Mouse (Mus musculus): ENCODE measurements around the gene Pdcd1lg2.

The Pdcd1lg2 gene

DNA sequence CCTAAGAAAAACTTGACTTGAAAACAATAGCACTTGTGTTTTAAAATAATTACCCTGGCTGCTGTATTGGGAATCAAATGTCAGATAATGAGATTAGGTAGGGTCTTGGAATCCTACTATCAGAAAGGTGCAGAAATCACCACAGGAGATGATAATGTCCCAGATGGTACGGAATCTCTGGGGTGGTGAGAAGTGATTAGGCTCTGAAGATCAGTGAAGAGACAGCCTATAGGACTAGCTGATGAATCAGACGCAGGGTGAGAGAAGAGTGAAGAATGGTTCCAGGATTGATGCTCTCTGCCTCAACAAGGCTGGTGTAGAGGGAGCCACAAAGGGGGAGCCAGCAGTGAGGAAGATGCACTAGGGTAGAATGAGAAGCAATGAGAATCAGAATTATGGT lies 6.5 kb downstream of the Pdcd1lg2 start:
- in situ Hi-C loops (cut with MboI; ENCODE audit: low sequenced_read_pairs): no loop called here

DNA sequence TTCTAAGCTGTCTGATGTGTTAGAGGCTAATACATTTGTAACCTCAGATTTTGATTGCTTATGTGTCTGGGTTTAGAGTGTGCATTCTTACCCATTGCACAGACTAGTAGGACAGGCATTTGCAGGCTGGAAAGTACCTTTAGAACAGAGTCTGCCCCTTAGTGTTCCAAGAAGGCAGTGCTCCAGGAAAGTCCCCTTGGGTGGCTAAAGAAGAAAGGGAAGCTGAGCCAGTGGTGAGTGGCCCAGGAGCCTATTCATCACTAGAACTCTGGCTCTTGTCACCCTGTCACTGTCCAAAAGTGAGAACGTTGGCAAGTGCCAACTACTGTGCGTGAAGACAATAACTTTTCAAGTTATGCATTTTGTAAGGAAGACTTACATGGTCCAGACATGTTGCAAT lies 7.2 kb downstream of the Pdcd1lg2 start:
- in situ Hi-C loops (cut with MboI; ENCODE audit: low sequenced_read_pairs): no loop called here

DNA sequence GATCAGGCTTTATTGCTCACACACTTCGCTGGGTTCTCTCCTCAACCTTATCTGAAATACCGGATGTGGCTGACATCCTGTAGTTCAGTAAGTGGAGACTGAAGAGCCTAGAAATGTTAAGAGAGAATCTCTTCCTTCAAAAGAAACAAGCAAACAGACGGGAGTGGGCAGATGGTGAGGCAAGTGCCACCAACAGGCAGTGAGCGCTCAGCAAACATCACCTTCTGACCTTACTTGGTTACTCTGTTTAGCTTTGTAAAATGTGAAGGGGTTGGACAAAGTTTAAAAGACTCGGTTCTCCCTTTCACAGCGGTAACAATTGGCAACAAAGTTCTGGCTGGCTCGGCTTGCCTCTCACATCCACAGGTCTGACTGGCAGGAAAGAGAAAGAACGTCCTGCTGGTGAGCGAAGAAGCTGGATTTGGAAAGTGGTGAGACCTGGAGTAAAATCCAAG lies 8.0 kb downstream of the Pdcd1lg2 start:
- in situ Hi-C loops (cut with MboI; ENCODE audit: low sequenced_read_pairs): no loop called here

DNA sequence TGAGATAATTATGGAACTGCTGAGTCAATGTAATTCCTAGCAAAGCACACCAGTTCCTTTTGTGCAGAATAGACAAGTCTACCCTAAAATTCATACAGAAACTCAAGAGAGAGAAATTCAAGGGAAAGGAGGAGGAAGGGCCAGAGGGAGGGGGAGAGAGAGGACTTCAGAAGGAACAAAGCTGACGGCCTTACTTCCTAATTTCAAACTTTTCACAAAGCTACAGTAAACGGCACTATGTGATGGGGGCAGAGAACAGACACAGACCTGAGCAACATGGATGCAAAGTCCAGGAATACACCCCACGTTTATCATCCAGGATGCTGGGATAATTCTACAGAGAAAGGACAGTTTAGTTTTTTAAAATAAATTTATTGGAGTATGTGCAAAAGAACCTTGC lies 8.8 kb downstream of the Pdcd1lg2 start:
- in situ Hi-C loops (cut with MboI; ENCODE audit: low sequenced_read_pairs): no loop called here

DNA sequence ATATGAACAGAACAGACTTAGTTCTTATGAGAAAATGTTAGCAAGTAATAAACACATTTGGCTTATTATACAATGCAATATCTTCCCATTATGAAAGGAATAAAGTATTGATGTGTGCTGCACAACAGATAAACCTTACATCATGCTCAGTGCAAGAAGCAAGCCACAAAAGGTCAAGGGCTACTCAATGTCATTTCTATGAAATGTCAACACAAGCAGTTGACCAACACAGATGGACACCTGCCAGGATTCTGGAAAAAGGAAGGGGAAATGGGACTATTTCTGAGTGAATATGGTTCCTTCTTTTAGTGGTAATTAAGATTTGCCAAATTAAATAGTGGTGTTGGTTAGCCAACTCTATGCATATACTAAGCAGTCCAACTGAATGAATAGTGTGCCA lies 9.2 kb downstream of the Pdcd1lg2 start:
- in situ Hi-C loops (cut with MboI; ENCODE audit: low sequenced_read_pairs): no loop called here

DNA sequence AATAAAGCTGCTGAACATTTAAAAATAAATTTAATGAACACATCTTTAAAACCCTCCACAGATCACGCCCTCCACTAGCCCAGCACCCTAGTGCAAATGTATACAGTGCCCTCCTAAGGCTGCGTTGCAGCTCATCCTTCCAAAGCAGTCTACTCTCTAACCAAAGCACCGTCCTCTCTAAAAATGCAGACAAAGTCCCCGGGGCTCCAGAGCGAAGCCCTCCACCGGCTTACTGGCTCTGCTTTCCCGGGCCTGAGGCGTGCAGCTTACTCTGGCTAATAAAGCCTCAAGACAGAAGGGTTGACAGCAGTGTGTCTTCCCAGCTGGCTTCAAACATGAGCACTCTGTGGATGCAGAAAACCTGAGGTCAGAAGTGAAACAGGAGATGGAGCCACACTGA lies 9.7 kb downstream of the Pdcd1lg2 start:
- in situ Hi-C loops (cut with MboI; ENCODE audit: low sequenced_read_pairs): no loop called here

DNA sequence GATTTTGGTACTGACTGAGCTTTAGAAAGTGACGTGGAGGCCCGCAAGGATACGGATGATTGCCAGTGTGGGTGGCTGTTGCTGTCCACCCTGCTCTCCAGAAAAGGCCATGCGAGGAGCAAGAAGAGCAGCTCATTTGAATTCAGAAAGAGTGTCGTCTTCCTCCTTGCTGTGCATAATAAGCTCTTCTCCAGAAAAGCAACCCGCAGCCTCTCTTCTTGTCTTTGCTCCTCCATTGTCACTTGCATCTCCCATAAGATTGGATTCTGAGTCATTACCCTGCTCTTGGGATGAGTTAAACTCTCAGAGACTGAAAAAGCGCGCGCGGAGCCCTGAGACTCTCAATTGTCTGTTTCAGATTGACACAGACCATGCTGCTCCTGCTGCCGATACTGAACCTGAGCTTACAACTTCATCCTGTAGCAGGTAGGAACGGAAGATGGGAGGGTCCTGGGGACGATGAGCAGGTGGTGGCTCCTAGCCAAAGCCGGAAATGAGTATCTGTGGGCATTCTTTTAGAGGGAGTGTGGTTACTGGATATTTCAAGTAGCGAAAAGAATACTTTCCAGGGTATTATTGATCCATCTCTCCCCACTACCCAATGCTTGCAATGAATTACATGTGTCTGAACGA lies 11.4 kb downstream of the Pdcd1lg2 start:
- in situ Hi-C loops (cut with MboI; ENCODE audit: low sequenced_read_pairs): no loop called here

DNA sequence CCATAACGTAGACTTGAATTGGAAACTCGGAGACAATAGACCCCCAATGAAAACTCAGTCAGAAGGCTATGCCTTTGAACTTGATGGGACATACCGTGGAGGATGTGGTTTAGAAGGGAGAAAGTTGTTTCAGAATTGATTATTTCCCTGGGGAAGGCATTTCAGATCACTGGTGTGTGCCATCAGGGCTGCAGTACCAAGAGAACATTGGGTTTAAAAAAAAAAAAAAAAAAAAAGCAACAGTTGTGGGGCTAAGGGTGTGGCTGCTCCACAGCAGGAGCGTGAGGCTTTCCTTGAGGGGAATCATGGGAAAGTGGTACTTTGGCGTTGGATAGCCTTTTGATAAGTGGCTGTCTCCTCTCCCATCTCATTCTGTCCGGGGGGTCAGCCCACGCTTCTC lies 12.1 kb downstream of the Pdcd1lg2 start:
- in situ Hi-C loops (cut with MboI; ENCODE audit: low sequenced_read_pairs): no loop called here

DNA sequence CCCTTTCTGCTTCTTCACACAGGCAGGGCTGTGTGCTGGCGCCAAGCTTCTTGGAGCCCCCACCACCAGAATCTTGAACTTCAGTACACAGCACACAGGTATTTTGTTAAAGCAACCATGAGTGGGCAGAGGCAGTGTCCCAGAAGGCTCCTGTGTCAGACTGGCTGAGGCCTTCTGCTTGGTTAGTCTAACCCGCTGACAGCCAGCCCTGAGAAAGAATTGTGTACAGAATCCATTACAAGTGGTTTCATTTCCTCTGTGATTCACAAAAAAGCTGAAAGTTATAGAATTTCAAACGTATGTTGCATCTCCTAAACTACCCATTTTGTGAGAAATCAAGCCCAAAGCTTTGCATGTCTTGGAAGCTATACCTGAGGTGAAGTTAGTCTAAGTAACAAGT lies 19.8 kb downstream of the Pdcd1lg2 start:
- in situ Hi-C loops (cut with MboI; ENCODE audit: low sequenced_read_pairs): no loop called here

DNA sequence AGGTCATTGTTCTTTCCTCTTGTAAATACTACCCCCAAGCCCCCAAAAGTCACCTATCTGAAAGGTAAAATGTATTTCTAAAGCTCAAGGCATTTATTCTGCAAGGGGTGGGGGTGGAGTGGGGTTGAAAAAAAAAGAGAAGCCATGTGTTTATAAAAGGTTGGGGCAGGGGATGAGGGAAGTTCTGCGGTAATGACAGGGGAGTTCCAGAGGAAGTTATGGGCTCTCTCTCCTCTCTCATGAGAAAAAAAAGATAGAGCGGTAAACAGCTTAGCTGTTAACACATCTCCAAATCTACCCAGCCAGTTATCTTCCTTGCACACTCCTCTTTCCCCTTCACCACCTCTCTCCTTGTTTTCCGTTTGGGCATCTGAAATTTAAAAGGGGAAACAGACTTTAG lies 20.2 kb downstream of the Pdcd1lg2 start:
- in situ Hi-C loops (cut with MboI; ENCODE audit: low sequenced_read_pairs): no loop called here

DNA sequence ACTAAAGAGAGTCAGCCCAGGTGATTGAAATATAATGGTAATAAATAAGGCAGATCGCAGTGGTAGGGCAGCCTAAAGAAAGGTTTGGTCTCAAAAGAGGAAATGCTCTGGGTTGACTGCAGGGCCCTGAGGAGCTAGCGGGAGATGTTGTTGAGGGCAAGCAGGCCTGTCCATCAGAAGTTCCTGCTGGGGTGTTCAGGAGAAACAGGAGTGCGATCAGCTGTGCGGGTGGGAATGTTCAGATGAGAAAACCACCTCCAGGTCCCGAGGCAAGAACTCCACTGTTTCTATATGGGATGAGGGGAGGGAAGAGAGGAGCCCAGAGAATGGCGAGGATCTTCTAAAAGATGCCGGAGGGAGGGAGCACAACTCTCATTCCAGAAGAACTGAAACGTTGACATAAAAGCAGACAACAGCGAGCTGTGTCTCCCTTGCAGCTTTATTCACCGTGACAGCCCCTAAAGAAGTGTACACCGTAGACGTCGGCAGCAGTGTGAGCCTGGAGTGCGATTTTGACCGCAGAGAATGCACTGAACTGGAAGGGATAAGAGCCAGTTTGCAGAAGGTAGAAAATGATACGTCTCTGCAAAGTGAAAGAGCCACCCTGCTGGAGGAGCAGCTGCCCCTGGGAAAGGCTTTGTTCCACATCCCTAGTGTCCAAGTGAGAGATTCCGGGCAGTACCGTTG lies 26.2 kb downstream of the Pdcd1lg2 start:
- in situ Hi-C loops (cut with MboI; ENCODE audit: low sequenced_read_pairs): no loop called here

DNA sequence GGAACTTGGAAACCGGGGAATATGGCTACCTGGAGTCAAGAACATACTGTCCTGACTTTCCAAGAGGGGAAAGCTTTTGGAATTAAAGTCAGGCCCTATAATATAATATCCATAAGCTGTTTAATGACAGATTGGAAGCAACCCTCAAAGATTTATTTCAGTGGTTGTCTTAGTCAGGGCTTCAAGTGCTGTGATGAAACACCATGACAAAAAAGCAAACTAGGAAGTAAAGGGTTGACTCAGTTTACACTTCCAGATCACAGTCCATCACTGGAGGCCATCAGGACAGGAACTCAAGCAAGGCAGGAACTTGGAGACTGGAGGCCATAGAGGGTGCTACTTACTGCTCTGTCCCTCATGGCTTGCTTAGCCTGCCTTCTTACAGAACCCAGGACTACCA lies 27.1 kb downstream of the Pdcd1lg2 start:
- in situ Hi-C loops (cut with MboI; ENCODE audit: low sequenced_read_pairs): no loop called here

DNA sequence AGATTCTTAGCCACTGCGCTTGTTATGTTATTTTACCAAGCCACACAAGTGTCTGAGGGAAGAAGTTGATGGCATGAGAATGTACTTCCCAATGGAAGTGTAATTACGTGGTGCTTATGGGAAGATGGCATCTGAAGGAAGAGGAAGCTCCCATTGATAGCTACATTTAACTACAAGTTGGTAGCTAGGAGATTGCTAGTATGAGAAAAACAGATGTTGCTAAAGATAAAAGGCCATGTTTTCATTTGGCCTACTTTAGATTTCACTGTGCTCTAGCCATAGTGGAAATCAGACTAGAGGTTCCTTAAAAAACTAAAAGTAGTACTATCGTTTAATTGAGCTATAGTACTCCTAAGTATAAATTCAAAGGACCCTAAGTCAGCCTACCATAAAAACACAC lies 28.5 kb downstream of the Pdcd1lg2 start:
- in situ Hi-C loops (cut with MboI; ENCODE audit: low sequenced_read_pairs): no loop called here

DNA sequence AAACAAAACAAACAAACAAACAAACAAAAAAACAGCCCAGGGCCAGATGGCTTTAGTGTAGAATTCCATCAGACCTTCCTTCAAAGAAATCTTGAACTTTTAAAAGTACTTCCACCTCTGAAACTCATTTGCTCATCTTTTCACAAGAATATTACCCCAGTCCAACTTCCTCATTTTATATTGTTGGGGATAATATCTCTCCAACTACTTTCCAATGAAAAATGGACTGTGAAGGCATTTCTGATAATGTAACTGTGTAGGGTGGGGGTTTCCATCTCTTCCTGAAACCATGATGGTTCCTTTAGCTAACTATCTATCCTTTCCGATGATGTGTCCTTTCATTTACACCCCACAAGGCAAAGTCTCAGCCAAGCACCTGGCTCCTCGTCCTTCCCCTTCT lies 31.8 kb downstream of the Pdcd1lg2 start:
- in situ Hi-C loops (cut with MboI; ENCODE audit: low sequenced_read_pairs): no loop called here

DNA sequence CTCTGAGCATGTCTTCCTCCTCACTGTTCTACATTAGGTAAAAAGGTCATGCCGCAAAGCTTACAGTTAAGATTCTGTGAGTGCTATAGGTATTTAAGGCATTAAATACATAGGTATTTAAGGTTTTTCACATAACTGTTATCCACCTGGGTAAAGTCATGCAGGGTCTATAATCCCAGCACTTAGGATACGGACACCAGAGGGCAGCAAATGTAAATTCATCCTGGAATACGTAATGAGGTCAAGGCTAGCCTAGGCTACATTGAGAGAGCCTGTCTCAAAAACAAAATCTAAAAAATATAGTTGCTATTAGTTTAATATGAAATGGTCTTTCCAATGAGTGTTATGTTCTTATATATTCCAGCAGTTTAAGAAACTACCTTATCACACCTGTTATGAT lies 33.6 kb downstream of the Pdcd1lg2 start:
- in situ Hi-C loops (cut with MboI; ENCODE audit: low sequenced_read_pairs): no loop called here

DNA sequence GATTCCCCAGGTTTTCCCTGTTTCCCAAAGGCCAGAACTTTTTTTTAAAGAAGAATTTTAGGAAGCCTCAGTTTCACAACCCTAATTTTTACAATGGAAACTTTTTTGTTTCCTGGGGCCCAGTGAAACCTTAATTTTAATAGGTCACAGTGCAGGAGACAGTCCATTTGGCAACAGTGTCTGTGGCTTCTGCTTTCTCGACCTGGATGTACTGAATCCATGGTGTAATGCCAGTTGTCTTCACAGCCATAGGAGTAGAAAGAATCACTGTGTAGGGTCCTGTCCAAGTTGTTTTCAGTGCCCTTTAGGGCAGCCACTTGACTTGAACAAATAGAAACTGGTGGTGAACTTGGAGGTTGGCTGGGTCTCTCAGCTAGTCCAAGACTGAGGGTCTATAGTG lies 37.7 kb downstream of the Pdcd1lg2 start:
- in situ Hi-C loops (cut with MboI; ENCODE audit: low sequenced_read_pairs): no loop called here

DNA sequence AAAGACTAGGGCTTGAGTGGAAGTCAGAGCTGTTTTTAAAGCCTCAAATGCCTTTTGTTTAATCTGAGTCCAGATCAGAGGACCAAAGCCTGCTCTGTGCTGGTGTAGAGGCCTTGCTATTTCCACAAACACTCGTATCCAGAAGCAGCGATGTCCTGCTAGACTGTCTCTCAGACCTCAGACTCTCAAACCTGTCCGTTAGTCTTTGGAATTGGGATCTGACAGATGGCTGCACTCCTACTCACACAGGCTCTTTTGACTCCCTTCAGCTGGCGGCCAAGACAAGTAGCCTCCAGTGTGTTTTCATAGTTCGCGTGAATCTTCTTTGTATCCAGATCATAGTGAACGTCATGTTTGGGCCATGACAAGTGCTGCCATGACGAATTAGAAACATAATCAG lies 39.7 kb downstream of the Pdcd1lg2 start:
- in situ Hi-C loops (cut with MboI; ENCODE audit: low sequenced_read_pairs): no loop called here

DNA sequence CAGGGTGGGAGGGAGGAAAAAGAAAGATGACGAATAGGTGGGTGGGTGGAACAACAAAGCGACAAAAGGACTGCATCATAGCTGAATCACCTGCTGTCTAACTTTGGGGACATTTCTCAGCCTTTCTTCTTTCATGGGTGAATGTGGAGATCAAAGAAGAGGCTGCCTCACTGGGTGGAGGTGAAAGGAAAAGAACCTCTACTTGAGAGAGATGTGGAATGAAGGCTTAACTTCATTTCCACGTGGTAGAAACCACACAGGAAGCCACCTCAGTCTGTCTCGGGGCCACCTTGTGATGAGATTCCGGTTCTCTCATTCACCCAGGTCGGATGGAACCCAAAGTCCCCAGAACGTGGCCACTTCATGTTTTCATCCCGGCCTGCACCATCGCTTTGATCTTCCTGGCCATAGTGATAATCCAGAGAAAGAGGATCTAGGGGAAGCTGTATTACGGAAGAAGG lies 43.5 kb downstream of the Pdcd1lg2 start:
- in situ Hi-C loops (cut with MboI; ENCODE audit: low sequenced_read_pairs): no loop called here

DNA sequence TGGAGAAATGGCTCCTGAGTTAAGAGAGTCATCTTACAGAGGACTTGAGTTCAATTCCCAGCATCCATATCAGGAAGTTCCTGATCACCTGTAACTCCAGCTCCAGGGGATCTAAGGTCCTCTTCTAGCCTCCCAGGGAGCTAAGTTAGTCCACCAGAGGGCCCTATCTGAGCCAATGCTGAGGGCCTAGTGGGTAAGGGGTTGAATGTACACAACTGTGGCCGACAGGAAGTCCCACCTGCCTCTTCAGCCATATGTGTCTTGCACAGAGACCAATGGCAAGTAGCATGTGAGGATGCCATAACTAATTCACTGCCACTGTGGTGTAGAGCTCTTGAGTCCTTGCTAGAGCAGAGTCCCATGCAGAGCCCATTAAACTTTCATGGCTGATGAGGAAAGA lies 44.4 kb downstream of the Pdcd1lg2 start:
- in situ Hi-C loops (cut with MboI; ENCODE audit: low sequenced_read_pairs): no loop called here

DNA sequence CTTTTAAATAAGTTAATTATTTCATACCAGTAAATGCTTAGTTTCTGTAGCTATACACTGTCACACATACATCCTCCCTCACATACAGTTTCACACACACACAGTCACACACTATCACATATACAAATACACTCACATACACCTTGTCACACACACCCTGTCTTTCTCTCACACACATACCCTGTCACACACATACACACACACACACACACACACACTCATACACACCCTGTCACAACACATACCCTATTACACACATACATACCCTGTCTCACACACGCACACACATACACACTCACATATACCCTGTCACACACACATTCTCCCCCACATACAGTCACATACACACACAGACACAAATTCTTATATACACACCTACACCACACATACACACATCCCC lies 47.3 kb downstream of the Pdcd1lg2 start:
- in situ Hi-C loops (cut with MboI; ENCODE audit: low sequenced_read_pairs): no loop called here

DNA sequence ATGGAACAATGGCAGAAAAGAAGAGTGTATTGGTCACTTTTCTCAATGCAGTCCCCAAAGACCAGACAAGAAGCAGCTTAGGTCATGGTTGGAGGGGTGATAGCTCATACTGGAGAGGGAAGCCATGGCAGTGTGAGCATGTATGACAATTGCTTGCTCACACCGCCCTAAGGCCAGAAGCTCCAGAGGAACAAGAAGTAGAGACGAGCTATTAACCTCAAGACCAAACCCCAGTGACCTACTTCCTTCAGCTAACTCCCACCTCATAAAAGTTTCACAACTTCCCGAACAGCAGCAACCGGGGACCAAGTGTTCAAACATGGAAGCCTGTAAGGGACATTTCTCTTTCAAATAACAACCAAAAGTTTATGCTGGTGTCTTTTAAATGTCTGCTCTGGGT lies 51.7 kb downstream of the Pdcd1lg2 start:
- in situ Hi-C loops (cut with MboI; ENCODE audit: low sequenced_read_pairs): no loop called here

DNA sequence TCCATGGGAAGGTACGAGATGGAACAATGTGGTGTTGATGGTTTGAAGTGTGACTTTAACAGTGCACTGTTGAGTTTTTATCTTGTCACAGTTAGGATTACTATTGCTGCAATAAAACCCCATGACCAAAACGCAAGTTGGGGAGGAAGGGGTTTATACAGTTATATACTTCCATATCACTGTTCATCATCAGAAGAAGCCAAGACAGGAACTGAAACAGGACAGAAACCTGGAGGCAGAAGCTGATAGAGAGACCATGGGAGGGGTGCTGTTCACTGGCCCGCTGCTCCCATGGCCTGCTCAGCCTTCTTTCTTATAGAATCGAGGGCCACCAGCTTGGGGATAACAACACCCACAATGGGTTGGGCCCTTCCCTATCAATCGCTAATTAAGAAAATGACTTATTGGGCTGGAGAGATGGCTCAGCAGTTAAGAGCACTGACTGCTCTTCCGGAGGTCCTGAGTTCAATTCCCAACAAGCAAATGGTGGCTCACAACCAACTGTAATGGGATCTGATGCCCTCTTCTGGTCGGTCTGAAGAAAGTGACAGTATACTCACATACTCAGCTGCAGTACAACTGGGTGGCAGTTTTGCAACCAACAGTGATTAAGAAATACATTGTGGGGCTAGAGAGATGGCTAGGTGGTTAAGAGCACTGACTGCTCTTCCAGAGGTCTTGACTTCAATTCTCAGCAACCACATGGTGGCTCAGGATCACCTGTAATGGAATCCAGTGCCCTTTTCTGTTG lies 53.1 kb downstream of the Pdcd1lg2 start:
- in situ Hi-C loops (cut with MboI; ENCODE audit: low sequenced_read_pairs): no loop called here
